Mouse (Mus musculus): Measurements from ENCODE around the gene Xrcc2. TPM values are rescaled to one million over a fixed set of nuclear protein-coding genes. Genes with fewer than 3 reads are reported as not detected.
"Not testable (repeated sequence)": the region's sequence is repeated elsewhere in the genome, so short reads cannot be mapped to it uniquely, and the experiment has no call there.

Gene Xrcc2
- polyA plus RNA-seq, 1 experiment from 2014 or later = 3.6 TPM

DNA sequence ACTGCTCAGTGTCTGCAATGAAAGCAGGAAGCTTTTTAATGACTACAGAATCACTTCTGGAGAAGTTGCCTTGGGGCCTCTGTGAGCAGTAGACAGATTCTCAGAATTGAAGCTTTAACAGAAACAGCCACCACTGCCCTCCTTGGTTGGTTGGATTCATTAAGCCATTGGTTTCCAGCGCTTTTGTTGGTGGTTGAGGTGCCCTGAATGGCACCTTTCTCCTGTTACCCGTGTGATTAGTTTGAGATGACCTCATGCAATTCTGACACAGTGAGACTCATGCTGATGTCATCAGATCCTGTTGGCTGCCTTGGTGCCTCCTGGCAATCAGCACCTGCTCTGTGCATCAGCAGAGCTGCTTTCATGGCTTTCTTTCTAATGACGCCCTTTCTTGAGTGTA, 32.8 kb upstream of the Xrcc2 start:
- Histone ChIP-seq H3K9me3 (ENCODE audit: control insufficient read depth, low read length) (no peaks in the 10 kb centered on the region), H3K9ac (ENCODE audit: low read depth, low read length) (no peak overlapping the region), H3K27ac (replicated peaks; ENCODE audit: low read depth, low read length) (no peak overlapping the region), H3K36me3 (ENCODE audit: control insufficient read depth, insufficient read depth, low read length) (no peaks in the 10 kb centered on the region), H3K27me3 (replicated peaks; ENCODE audit: control insufficient read depth, insufficient read depth, low read length) (no peaks in the 10 kb centered on the region), H3K4me2 (ENCODE audit: low read depth, low read length) (no peak overlapping the region), H3K4me1 (ENCODE audit: control insufficient read depth, insufficient read depth, low read length) (no peaks in the 10 kb centered on the region), H3K4me3 (ENCODE audit: low read depth, low read length) (no peak overlapping the region)
- 56% methylated on average over 3 of the region's 3 CpGs for WGBS
- ATAC-seq (ENCODE audit: low read depth) (no peak), DNase-seq (ENCODE audit: low spot score) (peak; percentile 29)

DNA sequence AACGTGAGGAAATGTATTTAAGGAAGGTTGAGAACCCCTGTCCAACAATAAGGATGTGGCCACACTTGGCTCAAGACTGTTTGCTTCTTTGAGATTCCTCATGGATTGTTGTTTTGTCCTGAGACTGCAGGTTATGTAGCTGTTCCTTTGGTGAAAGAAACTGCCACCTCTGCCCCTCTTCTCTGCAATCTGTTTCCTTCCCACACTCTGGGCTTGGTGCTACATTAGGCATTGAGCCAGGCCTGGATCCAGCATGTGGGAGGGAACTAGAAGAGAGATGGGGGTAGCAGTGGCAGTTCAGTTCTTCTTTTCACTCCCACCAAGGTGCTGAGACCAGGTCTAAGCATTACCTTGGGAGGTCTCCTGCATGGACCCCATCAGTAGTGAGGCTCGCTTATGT, 30.2 kb upstream of the Xrcc2 start:
- Histone ChIP-seq H3K4me3 (ENCODE audit: low read depth, low read length) (no peak overlapping the region), H3K4me2 (ENCODE audit: low read depth, low read length) (no peak overlapping the region), H3K4me1 (ENCODE audit: control insufficient read depth, insufficient read depth, low read length) (no peaks in the 10 kb centered on the region), H3K27ac (replicated peaks; ENCODE audit: low read depth, low read length) (no peak overlapping the region), H3K27me3 (replicated peaks; ENCODE audit: control insufficient read depth, insufficient read depth, low read length) (no peaks in the 10 kb centered on the region), H3K9me3 (ENCODE audit: control insufficient read depth, low read length) (no peaks in the 10 kb centered on the region), H3K36me3 (ENCODE audit: control insufficient read depth, insufficient read depth, low read length) (no peaks in the 10 kb centered on the region), H3K9ac (ENCODE audit: low read depth, low read length) (no peak overlapping the region)
- WGBS = 74% methylated on average over 2 of the region's 2 CpGs
- ATAC-seq (ENCODE audit: low read depth) (no peak), DNase-seq (ENCODE audit: low spot score) (no peak)

DNA sequence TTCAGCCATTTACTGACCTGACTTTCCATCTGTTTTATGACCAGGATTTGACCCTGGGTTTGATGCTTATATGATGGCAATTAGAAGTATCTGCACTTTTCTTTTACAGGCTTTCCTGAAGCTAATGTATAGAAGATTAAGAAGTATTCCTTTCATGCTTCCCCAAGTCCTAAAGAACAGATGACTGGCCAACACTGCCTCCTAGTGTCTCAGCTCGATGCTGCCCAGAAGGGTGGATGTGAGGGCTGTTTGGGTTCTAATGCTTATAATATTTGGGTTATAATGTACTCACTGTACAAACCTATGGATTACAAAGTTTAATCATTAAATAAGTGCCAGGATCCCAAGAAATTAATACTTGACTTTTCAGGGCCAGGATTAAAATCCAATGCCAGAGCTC, 28.7 kb upstream of the Xrcc2 start:
- ATAC-seq (ENCODE audit: low read depth) = no peak

DNA sequence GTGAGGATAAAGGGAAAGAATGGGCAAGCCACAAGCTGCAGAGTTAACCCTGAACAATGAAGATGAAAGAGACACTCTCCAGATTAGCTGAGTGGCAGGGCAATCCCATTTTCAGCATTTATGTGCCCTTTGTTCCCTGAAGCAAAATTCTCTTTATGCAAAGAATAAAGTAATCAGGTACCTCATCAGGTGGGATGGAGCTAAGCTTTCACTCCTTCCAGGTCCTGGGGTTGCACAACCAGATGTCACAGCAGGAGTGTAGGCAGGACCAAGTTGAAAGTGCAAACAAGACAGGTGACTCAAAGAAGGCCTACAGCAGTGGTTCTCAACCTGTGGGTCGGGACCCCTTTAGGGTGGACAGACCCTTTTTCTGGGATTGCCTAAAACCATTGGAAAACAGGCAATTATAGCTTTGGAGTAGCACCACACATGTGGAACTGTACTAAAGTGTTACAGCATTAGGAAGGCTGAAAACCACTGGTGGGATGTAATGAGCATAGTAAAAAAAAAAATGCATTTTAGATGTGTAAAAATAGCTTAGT, 18.6 kb upstream of the Xrcc2 start:
- no peaks in the 10 kb centered on the region for H3K9me3 ChIP-seq (ENCODE audit: control insufficient read depth, low read length)
- H3K4me2 ChIP-seq (ENCODE audit: low read depth, low read length) = no peak overlapping the region
- H3K9ac ChIP-seq (ENCODE audit: low read depth, low read length) = no peak overlapping the region
- 22% methylated on average over 1 of the region's 1 CpGs for WGBS
- no peaks in the 10 kb centered on the region for H3K4me1 ChIP-seq (ENCODE audit: control insufficient read depth, insufficient read depth, low read length)
- ATAC-seq (ENCODE audit: low read depth) (no peak), DNase-seq (ENCODE audit: low spot score) (no peak)
- no peak overlapping the region for H3K27ac ChIP-seq (replicated peaks; ENCODE audit: low read depth, low read length)
- no peak overlapping the region for H3K4me3 ChIP-seq (ENCODE audit: low read depth, low read length)
- no peaks in the 10 kb centered on the region for H3K27me3 ChIP-seq (replicated peaks; ENCODE audit: control insufficient read depth, insufficient read depth, low read length)
- no peaks in the 10 kb centered on the region for H3K36me3 ChIP-seq (ENCODE audit: control insufficient read depth, insufficient read depth, low read length)

More for the DNA sequence above, 28.7 kb upstream of the Xrcc2 start:
- H3K36me3 ChIP-seq (ENCODE audit: control insufficient read depth, insufficient read depth, low read length) = no peaks in the 10 kb centered on the region
- no peaks in the 10 kb centered on the region for H3K27me3 ChIP-seq (replicated peaks; ENCODE audit: control insufficient read depth, insufficient read depth, low read length)
- no peaks in the 10 kb centered on the region for H3K4me1 ChIP-seq (ENCODE audit: control insufficient read depth, insufficient read depth, low read length)
- H3K9ac ChIP-seq (ENCODE audit: low read depth, low read length) = no peak overlapping the region
- no peak overlapping the region for H3K4me2 ChIP-seq (ENCODE audit: low read depth, low read length)
- H3K27ac ChIP-seq (replicated peaks; ENCODE audit: low read depth, low read length) = no peak overlapping the region
- H3K4me3 ChIP-seq (ENCODE audit: low read depth, low read length) = no peak overlapping the region
- no peaks in the 10 kb centered on the region for H3K9me3 ChIP-seq (ENCODE audit: control insufficient read depth, low read length)
- WGBS = 13% methylated on average over 1 of the region's 1 CpGs
- peak; percentile 35 for DNase-seq (ENCODE audit: low spot score)

DNA sequence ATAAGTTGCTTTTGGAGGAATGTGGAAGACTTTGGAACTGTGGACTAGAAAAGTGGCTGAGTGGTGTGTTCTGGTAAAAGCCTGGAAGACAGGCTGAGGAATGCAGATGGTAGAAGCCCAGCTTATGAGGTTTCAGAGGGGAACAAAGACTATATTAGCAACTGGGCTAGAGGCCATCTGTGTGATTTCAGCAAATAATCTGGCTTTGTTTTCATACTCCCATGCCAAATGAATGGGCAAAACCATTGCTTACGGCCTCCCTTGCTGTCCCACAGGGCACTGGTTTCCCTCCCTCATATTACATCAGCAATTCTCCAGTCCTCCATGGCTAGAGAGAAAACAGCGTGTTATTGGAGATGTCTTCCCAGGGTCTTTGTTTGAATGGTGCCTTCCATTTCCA, 17.4 kb upstream of the Xrcc2 start:
- no peaks in the 10 kb centered on the region for H3K27me3 ChIP-seq (replicated peaks; ENCODE audit: control insufficient read depth, insufficient read depth, low read length)
- no peaks in the 10 kb centered on the region for H3K4me1 ChIP-seq (ENCODE audit: control insufficient read depth, insufficient read depth, low read length)
- ATAC-seq (ENCODE audit: low read depth) (no peak), DNase-seq (ENCODE audit: low spot score) (no peak)
- H3K9me3 ChIP-seq (ENCODE audit: control insufficient read depth, low read length) = no peaks in the 10 kb centered on the region
- no peak overlapping the region for H3K4me2 ChIP-seq (ENCODE audit: low read depth, low read length)
- no peaks in the 10 kb centered on the region for H3K36me3 ChIP-seq (ENCODE audit: control insufficient read depth, insufficient read depth, low read length)
- 75% methylated on average over 2 of the region's 2 CpGs for WGBS
- H3K9ac ChIP-seq (ENCODE audit: low read depth, low read length) = no peak overlapping the region
- no peak overlapping the region for H3K27ac ChIP-seq (replicated peaks; ENCODE audit: low read depth, low read length)
- H3K4me3 ChIP-seq (ENCODE audit: low read depth, low read length) = no peak overlapping the region

DNA sequence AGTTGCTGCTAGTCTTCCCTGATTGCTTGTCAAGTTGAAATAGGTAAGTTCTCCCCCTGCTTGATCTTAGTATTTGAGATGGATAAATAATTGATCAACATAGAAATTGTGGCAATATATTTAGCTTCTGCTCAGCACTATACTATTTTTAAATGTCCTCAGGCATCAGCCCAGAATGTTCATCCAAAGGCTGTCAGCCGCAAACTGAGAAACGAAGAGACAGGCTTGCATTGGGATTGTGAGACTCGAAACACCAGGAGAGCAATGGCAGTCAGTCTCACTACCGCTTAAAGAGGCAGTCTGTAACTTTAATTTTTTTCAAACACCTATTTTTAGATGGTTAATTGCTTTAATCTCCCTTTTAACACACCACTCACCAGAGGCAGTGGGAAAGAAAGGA, 13.8 kb upstream of the Xrcc2 start:
- Histone ChIP-seq H3K27ac (replicated peaks; ENCODE audit: low read depth, low read length) (no peak overlapping the region), H3K27me3 (replicated peaks; ENCODE audit: control insufficient read depth, insufficient read depth, low read length) (no peaks in the 10 kb centered on the region), H3K4me1 (ENCODE audit: control insufficient read depth, insufficient read depth, low read length) (no peaks in the 10 kb centered on the region), H3K9ac (ENCODE audit: low read depth, low read length) (no peak overlapping the region), H3K4me2 (ENCODE audit: low read depth, low read length) (no peak overlapping the region), H3K4me3 (ENCODE audit: low read depth, low read length) (no peak overlapping the region), H3K9me3 (ENCODE audit: control insufficient read depth, low read length) (no peaks in the 10 kb centered on the region), H3K36me3 (ENCODE audit: control insufficient read depth, insufficient read depth, low read length) (no peaks in the 10 kb centered on the region)
- DNase-seq (ENCODE audit: low spot score) = no peak
- no peak for ATAC-seq (ENCODE audit: low read depth)
- 83% methylated on average over 4 of the region's 4 CpGs for WGBS

DNA sequence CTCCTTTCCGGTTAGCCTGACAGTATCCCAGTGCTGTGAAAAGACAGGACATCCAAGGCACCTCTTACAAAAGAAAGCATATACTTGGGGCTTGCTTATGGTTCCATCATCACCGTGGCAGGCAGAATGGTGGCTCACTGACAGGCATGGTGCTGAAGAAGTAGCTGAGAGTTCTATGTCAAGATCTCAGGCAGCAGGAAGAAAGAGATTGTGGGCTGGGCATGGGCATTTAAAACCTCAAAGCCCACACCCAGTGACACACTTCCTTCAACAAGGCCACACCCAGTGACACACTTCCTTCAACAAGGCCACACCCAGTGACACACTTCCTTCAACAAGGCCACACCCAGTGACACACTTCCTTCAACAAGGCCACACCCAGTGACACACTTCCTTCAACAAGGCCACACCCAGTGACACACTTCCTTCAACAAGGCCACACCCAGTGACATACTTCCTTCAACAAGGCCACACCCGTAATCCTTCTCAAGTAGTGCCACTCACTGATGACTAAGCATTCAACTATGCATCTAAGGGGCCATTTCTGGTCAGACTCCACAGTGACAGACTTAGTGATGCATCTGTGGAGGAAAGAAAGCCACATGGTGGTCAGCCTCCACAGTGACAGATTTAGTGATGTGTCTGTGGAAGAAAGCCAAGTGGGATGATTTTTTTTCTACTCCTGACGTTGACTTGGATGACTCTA, 7.5 kb upstream of the Xrcc2 start:
- 89% methylated on average over 4 of the region's 4 CpGs for WGBS
- H3K4me2 ChIP-seq (ENCODE audit: low read depth, low read length); H3K27ac ChIP-seq (replicated peaks; ENCODE audit: low read depth, low read length); H3K4me3 ChIP-seq (ENCODE audit: low read depth, low read length); H3K4me1 ChIP-seq (ENCODE audit: control insufficient read depth, insufficient read depth, low read length); DNase-seq (ENCODE audit: low spot score); H3K9me3 ChIP-seq (ENCODE audit: control insufficient read depth, low read length); H3K36me3 ChIP-seq (ENCODE audit: control insufficient read depth, insufficient read depth, low read length); ATAC-seq (ENCODE audit: low read depth); H3K27me3 ChIP-seq (replicated peaks; ENCODE audit: control insufficient read depth, insufficient read depth, low read length); H3K9ac ChIP-seq (ENCODE audit: low read depth, low read length): not testable (repeated sequence)

DNA sequence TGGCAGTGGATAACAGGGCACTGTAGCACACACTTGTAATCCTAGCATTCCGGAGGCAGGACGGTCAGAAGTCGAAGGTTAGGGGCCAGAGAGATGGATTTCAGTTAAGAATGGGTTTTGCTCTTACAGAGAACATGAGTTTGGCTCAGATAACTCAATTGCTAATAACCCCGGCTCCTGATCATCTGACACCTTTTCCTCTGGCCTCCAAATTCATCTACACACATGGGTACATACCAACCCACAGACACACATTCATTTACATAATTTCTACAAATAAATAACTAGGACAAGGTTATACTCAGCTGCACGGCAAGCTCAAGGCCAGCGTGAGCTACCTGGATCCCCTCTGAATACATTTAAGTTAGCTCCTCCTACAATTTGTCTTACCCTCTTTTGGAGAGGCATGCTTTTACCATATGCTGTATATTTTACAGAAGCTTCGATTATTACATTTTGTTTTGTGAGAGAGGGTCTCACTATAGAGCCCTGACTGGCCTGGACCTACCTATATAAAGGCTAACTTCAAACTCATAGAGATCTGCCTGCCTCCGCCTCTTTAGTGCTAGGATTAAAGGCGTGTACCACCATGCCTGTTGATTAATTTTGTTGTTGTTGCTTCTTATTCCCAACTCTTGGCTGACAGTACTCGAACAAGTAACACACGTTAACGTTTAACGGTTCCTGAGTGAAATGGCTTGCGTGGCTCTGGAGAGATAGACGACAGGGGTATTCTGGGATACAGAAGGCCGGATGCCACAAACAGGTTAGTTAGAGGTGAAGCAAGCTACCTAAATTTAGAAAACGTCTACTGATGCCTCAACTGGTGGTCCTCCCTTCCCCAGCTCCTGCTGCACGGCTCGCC, 691 bp downstream of the Xrcc2 start:
- H3K27me3 ChIP-seq (replicated peaks; ENCODE audit: control insufficient read depth, insufficient read depth, low read length) = no peaks in the 10 kb centered on the region
- H3K9ac ChIP-seq (ENCODE audit: low read depth, low read length) = peak overlapping the region; percentile 83
- WGBS = 18% methylated on average over 17 of the region's 19 CpGs
- no peak for ATAC-seq (ENCODE audit: low read depth)
- H3K27ac ChIP-seq (replicated peaks; ENCODE audit: low read depth, low read length) = peak overlapping the region; percentile 75
- H3K4me3 ChIP-seq (ENCODE audit: low read depth, low read length) = peak overlapping the region; percentile 83
- H3K9me3 ChIP-seq (ENCODE audit: control insufficient read depth, low read length) = no peaks in the 10 kb centered on the region
- H3K36me3 ChIP-seq (ENCODE audit: control insufficient read depth, insufficient read depth, low read length) = peaks cover 12% of the 10 kb centered on the region; the same call in 1 of the 2 replicates
- peak overlapping the region; percentile 75 for H3K4me2 ChIP-seq (ENCODE audit: low read depth, low read length)
- no peak for DNase-seq (ENCODE audit: low spot score)
- peaks cover 13% of the 10 kb centered on the region for H3K4me1 ChIP-seq (ENCODE audit: control insufficient read depth, insufficient read depth, low read length)

All from embryonic facial prominence, embryonic 14.5 days (tissue).